Mouse (Mus musculus): ENCODE data around the gene Ubl7. TPM values are rescaled to one million over a fixed set of nuclear protein-coding genes. Genes with fewer than 3 reads are reported as not detected.

The Ubl7 gene
- total and polyA plus RNA-seq, 3 experiments = 73.9 to 305 (median 81.5) TPM

GRCm38 (mm10) chr9:57921491-57922060 is 10.8 kb downstream of the Ubl7 start:
- DNase-seq = no peak

DNA sequence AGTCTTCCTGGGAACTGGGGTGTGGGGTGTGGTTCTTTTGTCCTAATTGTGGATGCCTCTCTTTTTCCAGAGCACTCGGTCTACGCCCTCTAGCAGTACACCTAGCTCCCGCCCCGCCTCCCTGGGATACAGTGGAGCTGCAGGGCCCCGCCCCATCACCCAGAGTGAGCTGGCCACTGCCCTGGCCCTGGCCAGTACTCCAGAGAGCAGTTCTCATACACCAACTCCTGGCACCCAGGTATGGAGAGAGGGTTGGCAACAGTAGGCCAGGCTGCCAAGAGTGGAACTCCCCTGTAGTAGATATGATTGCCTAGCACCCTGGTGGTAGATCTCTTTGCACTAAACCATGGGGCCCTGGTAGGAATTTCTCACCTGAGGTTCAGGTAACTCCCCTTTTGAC is 11.6 kb downstream of the Ubl7 start:
- DNase-seq = no peak

DNA sequence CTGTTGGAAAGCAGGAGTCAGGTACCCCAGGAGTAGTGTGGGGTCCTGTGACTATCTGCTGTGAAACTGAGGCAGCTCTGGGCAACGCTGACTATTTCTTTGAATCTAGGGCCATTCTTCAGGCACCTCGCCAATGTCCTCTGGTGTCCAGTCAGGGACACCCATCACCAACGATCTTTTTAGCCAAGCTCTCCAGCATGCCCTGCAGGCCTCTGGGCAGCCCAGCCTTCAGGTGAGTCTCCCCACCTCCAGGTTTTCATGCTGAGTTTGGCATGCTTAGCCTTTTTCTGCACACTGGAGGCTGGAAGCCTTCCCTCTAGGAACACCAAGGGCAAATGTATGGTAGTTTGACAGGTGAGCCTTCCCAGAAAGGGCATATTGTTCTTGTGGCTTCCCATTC is 12.3 kb downstream of the Ubl7 start:
- DNase-seq = no peak

DNA sequence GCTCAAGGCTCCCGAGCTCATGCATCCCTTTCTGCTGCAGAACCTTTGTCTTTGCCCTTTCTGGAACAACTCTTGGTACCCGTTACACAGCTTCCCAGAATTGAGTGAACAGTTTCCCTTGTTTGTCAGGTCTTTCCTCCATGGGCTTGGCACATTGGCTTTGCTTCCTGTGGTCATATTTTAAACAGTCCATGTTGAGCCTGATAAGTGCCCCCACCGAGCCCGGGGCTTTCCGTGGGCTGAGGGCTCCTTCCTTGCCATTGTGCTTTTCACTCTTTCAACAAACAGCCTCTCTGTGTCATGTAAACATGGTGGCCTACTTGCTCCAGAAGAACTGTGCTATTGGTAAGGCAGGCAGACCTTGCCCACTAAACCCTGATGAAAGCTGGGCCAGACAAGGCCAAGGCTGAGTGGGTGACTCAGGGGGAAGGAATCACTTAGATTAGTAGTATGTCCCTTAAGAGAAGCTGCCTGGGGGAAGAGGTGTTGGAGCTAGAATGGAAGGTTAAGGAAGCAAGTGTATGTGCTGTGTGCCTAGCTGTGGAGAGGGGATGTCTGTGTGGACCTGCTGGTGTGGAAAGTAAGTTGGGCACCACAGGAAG is 20.5 kb downstream of the Ubl7 start:
- DNase-seq = peak; percentile 56

DNA sequence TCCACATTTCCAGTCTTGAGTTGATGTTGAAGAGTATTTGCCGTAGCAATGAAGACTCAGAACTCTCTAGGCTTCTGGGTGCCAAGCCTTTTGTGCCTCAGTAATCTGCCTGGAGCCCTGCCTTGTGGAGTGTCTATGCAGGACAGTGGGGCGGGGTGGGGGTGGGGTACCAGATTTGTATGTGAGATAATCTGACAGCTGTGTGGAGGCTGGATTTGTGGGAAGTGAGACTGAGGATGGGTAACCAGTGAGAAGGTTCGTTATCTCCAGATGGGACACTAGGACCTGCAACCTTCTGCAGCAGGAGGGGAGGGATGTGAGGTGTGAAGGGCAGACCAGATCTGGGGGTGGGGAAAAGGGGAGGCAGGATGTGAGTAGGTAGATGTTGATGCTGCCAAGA is 21.5 kb downstream of the Ubl7 start:
- DNase-seq = no peak

- DNase-seq = no peak
These were observed 22.2 kb downstream of the Ubl7 start for GRCm38 (mm10) chr9:57932831-57933602.

- peak; percentile 87 for DNase-seq
These were observed 25.1 kb downstream of the Ubl7 start for GRCm38 (mm10) chr9:57935683-57936437.

DNA sequence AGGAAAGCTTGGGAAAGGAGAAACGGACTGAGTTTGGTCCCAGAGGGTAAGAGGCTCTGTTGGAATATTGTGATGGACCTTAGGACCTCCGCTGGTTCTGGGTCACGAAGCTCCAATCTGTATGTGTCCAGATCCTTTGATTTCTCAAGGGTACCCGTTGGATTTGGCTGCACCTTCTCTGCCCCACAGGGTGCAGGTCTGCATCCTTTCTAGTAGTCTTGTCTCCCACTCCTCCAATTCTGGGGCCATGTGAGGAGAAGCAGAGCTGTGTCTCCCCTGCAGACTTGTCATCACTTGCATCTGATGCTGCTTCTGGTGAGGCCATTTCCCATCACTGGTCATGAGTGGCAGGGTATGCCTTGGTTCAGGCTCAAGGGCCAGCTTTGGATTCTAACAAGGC is 26.4 kb downstream of the Ubl7 start:
- DNase-seq = no peak

- DNase-seq = no peak
These were observed 26.9 kb downstream of the Ubl7 start for GRCm38 (mm10) chr9:57937651-57938050.

DNA sequence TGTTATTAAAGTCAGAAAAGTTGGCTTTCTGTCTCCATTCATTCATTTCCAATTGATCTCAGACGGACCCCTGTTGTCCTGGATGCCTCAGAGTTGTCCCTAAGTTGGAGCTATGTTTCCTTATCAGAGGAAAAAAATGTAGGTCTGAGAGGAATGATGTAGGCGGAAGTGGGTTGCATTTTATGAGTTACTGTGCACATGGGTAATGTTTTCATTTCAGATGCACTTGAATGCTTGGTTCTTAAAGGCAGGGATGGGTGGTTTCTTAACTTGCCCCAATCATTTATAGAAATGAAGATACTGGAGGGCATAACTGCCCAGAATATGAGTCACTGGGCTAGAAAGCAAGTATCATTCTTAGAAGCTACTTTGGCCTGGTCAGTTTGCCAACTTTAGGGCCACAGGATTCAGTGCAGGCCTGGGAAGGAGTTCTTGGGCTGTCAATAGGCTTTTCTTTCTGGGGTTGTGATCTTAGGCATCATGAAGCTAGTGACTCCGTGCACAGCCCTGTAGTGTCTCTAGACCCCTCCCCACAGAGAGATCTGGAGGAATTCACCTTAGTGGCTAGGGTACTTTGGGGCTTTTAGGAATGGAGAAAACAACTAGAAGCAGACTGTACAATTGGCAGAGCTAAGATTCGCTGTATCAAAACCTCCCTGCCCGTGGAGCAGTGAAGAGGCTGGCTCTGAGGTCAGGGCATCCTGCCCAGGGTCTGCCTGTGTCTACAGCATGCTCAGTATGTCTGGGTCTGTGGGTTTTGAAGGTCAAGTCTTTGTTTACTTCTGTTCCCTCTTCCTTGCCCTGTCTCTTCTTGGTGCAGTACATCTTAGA is 27.7 kb downstream of the Ubl7 start:
- DNase-seq = no peak

- DNase-seq = peak; percentile 91
These were observed 28.9 kb downstream of the Ubl7 start, which contains the start of gene Sema7a for GRCm38 (mm10) chr9:57939431-57940348. TSS of gene Sema7a (plus strand) at chr9:57940112.

DNA sequence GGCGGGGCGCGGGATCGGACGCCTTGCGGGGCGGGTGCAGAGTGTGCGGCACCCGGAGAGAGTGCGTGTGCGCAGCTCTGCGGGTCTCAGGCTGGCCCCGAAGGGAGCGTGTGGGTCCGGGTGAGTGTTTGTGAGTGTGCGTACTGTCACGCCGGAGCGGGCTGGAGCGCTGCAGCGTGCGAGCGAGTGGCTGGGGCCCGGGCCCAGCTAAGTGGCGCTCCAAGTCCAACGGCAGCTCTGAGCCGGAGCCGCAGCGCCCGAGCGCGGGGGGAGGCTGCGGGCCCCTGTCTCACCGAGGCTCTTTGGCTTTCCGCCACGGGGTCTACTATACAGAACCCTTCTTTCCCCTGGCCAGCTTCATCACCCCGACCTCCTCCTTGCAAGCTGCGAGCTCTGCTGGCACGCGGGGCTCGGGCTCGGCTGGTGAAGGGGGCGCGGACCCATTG is 29.6 kb downstream of the Ubl7 start:
- DNase-seq = peak; percentile 70

- no peak for DNase-seq
These were observed 30.3 kb downstream of the Ubl7 start for GRCm38 (mm10) chr9:57940861-57941638.

- no peak for DNase-seq
These were observed 31.3 kb downstream of the Ubl7 start for GRCm38 (mm10) chr9:57942039-57942438.

- DNase-seq = no peak
These were observed 32.3 kb downstream of the Ubl7 start for GRCm38 (mm10) chr9:57943067-57943466.

GRCm38 (mm10) chr9:57944572-57944971 is 33.8 kb downstream of the Ubl7 start:
- peak; percentile 54 for DNase-seq

DNA sequence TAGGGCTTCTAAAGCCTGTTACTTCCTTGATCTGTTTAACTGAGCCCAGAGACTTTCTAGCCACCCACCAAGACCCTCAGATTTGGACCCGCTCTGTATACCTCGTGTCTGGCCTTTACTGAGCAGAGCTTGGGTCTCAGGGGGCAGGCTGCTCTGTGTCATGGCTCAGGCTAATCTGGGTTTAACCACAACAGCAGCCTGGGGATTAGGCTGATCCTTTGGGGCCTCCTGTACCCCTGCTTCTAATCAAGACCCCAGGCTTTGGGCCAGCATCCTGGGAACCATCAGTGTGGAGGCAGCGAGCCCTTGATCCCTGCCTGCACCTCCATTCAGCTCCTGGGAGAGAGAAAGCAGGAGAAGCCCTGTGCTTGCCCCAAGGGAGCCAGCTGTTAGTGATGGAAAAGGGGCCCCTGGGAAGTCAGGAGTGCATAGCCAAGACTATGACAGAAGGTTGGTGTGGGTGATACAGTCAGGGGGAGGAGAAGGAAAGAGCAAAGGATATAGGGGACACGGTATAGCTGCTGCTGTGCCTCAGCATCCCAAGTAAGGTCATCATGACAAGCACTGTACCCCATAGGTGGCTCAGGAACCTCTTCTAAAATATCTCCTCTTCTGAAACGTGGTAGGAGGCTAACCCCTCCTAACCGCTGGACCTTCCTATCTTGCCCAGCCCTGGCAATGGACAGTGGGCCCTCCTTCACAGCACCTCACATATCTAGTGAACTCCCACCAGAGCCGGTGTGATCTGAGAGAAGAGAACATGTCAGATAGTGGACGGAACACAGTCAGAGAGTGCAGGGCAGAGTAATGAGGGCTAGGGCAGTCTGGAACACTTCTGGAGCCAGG is 35.2 kb downstream of the Ubl7 start:
- no peak for DNase-seq

GRCm38 (mm10) chr9:57947381-57948030 is 36.7 kb downstream of the Ubl7 start:
- no peak for DNase-seq
